Mouse (Mus musculus) lung, embryonic 16.5 days (tissue): ENCODE results near the gene Fam83g. TPM values are rescaled to one million over a fixed set of nuclear protein-coding genes. Genes with fewer than 3 reads are reported as not detected.

Experiments used
- ATAC-seq: fragments of 200-750 bp; cut with Nextera tagmentation; 2 replicates; pipeline ENCODE4 v1.8.0; 2017; ENCODE audit warnings: low read depth, mild to moderate bottlenecking, moderate library complexity
- H3K27ac ChIP-seq: fragments of 300-500 bp; sonication (generic); 2 replicates; pipeline ENCODE4 v1.5.1; 2014; ENCODE audit warnings: mild to moderate bottlenecking, control low read depth, low read length
- H3K27me3 ChIP-seq: fragments of 300-500 bp; sonication (generic); 2 replicates; pipeline ENCODE4 v1.6.1; 2014; ENCODE audit warnings: low read depth, low read length, mixed read lengths; ENCODE audit not compliant: control insufficient read depth, insufficient read depth
- H3K36me3 ChIP-seq: fragments of 300-500 bp; sonication (generic); 2 replicates; pipeline ENCODE4 v1.6.1; 2014; ENCODE audit warnings: low read length; ENCODE audit not compliant: control insufficient read depth, insufficient read depth
- H3K4me1 ChIP-seq: fragments of 300-500 bp; sonication (generic); replicated peaks from 2 replicates; pipeline ENCODE4 v1.6.1; 2014; ENCODE audit warnings: low read length, mixed read lengths; ENCODE audit not compliant: control insufficient read depth, insufficient read depth
- H3K4me2 ChIP-seq: fragments of 300-500 bp; sonication (generic); 2 replicates; pipeline ENCODE4 v1.6.1; 2014; ENCODE audit warnings: low read depth, low read length, control low read depth
- H3K4me3 ChIP-seq: fragments of 300-500 bp; sonication (generic); 2 replicates; pipeline ENCODE4 v1.5.1; 2014; ENCODE audit warnings: mild to moderate bottlenecking, low read length, control low read depth
- H3K9ac ChIP-seq: fragments of 300-500 bp; sonication (generic); 2 replicates; pipeline ENCODE4 v1.6.1; 2014; ENCODE audit warnings: low read length, control low read depth
- H3K9me3 ChIP-seq: fragments of 300-500 bp; sonication (generic); 2 replicates; pipeline ENCODE4 v1.6.1; 2016; ENCODE audit warnings: low read length; ENCODE audit not compliant: control insufficient read depth
- WGBS: fragments of 180-500 bp; shearing (Covaris S2); extraction: QIAGEN DNeasy Blood & Tissue Kit; methylation state at CpG from one replicate; pipeline ENCODE4 v1.1.7; 2014; 5-methylcytosine and 5-hydroxymethylcytosine counted together
- polyA plus RNA-seq: library from polyadenylated mRNA; unstranded; fragments of >200 nt; fragmentation: Nextera tagmentation; extraction: Ambion mirVana; gene quantifications from 2 replicates; pipeline ENCODE4 v1.2.1, GENCODE M21; 2015

Gene Fam83g
- polyA plus RNA-seq, 1 experiment from 2014 or later, result 2.2 TPM

- Histone ChIP-seq H3K9ac (no peak overlapping the region), H3K4me2 (no peak overlapping the region), H3K4me1 (no peaks in the 10 kb centered on the region), H3K27me3 (no peaks in the 10 kb centered on the region), H3K4me3 (no peak overlapping the region), H3K27ac (no peak overlapping the region), H3K9me3 (no peaks in the 10 kb centered on the region), H3K36me3 (no peaks in the 10 kb centered on the region)
- ATAC-seq, result no peak
- 35% methylated on average over 3 of the region's 3 CpGs for WGBS
Measured at GRCm38 (mm10) chr11:61719387-61719786, 35.5 kb downstream of the Fam83g start.

- H3K27ac ChIP-seq, result no peak overlapping the region
- no peaks in the 10 kb centered on the region for H3K4me1 ChIP-seq
- ATAC-seq, result no peak
- H3K9me3 ChIP-seq, result no peaks in the 10 kb centered on the region
- no peaks in the 10 kb centered on the region for H3K27me3 ChIP-seq
- H3K9ac ChIP-seq, result no peak overlapping the region
- H3K4me2 ChIP-seq, result no peak overlapping the region
- 70% methylated on average over 8 of the region's 8 CpGs for WGBS
- H3K36me3 ChIP-seq, result no peaks in the 10 kb centered on the region
- H3K4me3 ChIP-seq, result no peak overlapping the region
Measured at GRCm38 (mm10) chr11:61719826-61720225, 35.9 kb downstream of the Fam83g start.

- WGBS, result 58% methylated on average over 3 of the region's 3 CpGs
- H3K27me3 ChIP-seq, result no peaks in the 10 kb centered on the region
- H3K9me3 ChIP-seq, result no peaks in the 10 kb centered on the region
- H3K4me3 ChIP-seq, result no peak within 1 kb of the TSS
- no peaks in the 10 kb centered on the region for H3K4me1 ChIP-seq
- no peak within 1 kb of the TSS for H3K4me2 ChIP-seq
- no peak within 1 kb of the TSS for H3K9ac ChIP-seq
- H3K36me3 ChIP-seq, result no peaks in the 10 kb centered on the region
- H3K27ac ChIP-seq, result no peak within 1 kb of the TSS
- no peak for ATAC-seq
Measured at GRCm38 (mm10) chr11:61720636-61721035, 36.7 kb downstream of the Fam83g start, which contains the start of gene Slc5a10. Gene Slc5a10, minus strand, starts transcription at chr11:61720826.

DNA sequence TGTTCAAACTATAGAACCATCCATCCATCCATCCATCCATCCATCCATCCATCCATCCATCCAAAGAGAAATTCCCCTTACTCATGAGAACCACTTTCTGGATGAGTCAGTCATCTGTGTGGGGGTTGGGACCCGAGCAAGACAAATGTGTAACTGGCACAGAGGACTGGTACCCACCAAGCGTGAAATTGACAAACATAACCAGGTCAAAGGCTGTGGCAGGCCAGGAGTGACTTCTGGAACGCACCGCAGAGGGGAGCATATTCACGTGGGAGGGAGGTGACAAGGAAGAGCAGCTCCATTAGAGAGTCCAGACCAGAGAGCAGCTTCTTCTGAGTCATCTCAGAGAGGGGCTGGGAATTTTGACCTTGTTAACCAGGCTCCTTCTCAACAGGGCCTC, 38.2 kb downstream of the Fam83g start:
- no peak overlapping the region for H3K4me3 ChIP-seq
- no peak overlapping the region for H3K9ac ChIP-seq
- no peaks in the 10 kb centered on the region for H3K27me3 ChIP-seq
- H3K27ac ChIP-seq, result no peak overlapping the region
- H3K4me1 ChIP-seq, result no peaks in the 10 kb centered on the region
- H3K36me3 ChIP-seq, result no peaks in the 10 kb centered on the region
- ATAC-seq, result no peak
- H3K4me2 ChIP-seq, result no peak overlapping the region
- 64% methylated on average over 5 of the region's 5 CpGs for WGBS
- no peaks in the 10 kb centered on the region for H3K9me3 ChIP-seq

- Histone ChIP-seq H3K4me3 (no peak overlapping the region), H3K36me3 (peaks cover 3% of the 10 kb centered on the region; the same call in 1 of the 2 replicates), H3K9ac (no peak overlapping the region), H3K27ac (no peak overlapping the region), H3K4me2 (no peak overlapping the region), H3K4me1 (no peaks in the 10 kb centered on the region), H3K9me3 (no peaks in the 10 kb centered on the region), H3K27me3 (no peaks in the 10 kb centered on the region)
- WGBS, result 49% methylated on average over 2 of the region's 2 CpGs
- ATAC-seq, result peak; percentile 26; the same call in 1 of the 2 replicates
Measured at GRCm38 (mm10) chr11:61728037-61728436, 44.1 kb downstream of the Fam83g start.

GRCm38 (mm10) chr11:61732672-61733071, 48.8 kb downstream of the Fam83g start:
- no peak for ATAC-seq
- H3K4me3 ChIP-seq, result no peak overlapping the region
- no peak overlapping the region for H3K9ac ChIP-seq
- H3K4me2 ChIP-seq, result no peak overlapping the region
- no peaks in the 10 kb centered on the region for H3K9me3 ChIP-seq
- no peaks in the 10 kb centered on the region for H3K27me3 ChIP-seq
- WGBS, result 84% methylated on average over 7 of the region's 7 CpGs
- H3K27ac ChIP-seq, result no peak overlapping the region
- peaks cover 16% of the 10 kb centered on the region for H3K36me3 ChIP-seq
- no peaks in the 10 kb centered on the region for H3K4me1 ChIP-seq

DNA sequence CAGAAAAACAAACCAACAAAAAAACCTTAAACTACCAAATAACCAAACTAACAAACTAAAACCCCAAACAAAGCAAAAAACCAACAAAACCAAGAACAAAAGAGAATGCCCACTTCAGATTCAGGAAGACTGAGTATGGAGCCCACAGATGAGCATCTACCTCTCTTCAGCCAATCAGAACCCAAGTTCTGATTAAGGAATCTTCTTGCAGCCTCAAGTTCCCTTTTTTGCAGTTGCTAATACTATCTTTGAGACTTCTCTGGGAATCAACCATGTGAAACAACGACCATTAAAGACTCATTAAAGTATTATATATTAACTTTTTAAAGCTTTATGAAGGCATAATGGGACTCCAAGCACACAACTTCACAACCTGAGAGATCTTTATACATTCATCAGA, 53.4 kb downstream of the Fam83g start:
- no peaks in the 10 kb centered on the region for H3K27me3 ChIP-seq
- ATAC-seq, result no peak
- no peaks in the 10 kb centered on the region for H3K4me1 ChIP-seq
- no peak overlapping the region for H3K4me2 ChIP-seq
- peaks cover 42% of the 10 kb centered on the region for H3K36me3 ChIP-seq
- no peaks in the 10 kb centered on the region for H3K9me3 ChIP-seq
- H3K4me3 ChIP-seq, result no peak overlapping the region
- H3K27ac ChIP-seq, result no peak overlapping the region
- H3K9ac ChIP-seq, result no peak overlapping the region
- 88% methylated on average over 1 of the region's 1 CpGs for WGBS

GRCm38 (mm10) chr11:61740500-61740899, 56.6 kb downstream of the Fam83g start:
- no peak overlapping the region for H3K27ac ChIP-seq
- no peak for ATAC-seq
- no peak overlapping the region for H3K4me3 ChIP-seq
- no peaks in the 10 kb centered on the region for H3K27me3 ChIP-seq
- H3K9me3 ChIP-seq, result no peaks in the 10 kb centered on the region
- peaks cover 43% of the 10 kb centered on the region for H3K36me3 ChIP-seq
- no peaks in the 10 kb centered on the region for H3K4me1 ChIP-seq
- H3K9ac ChIP-seq, result no peak overlapping the region
- H3K4me2 ChIP-seq, result no peak overlapping the region
- 93% methylated on average over 1 of the region's 1 CpGs for WGBS

DNA sequence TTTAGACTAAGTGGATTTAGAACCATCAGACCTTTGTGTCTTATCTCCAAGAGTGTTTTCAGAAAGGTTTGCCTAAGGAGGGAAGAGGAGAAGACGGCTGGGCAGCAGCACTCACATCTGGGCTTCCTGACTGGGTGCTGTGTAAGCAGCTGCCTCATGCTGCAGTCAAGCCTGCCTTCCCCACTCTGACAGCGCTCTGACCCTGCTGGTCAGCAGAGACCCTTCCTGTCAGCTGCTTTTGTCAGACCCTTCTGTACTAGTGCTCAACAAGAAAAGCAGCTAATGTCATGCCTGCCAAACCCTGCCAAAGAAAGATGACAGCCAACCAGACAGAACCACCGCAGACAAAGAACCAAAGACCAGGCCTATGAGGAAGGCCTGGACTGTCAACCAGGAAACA, 59.9 kb downstream of the Fam83g start:
- no peak for ATAC-seq
- peaks cover 34% of the 10 kb centered on the region for H3K36me3 ChIP-seq
- WGBS, result 72% methylated on average over 3 of the region's 3 CpGs

GRCm38 (mm10) chr11:61744460-61744859, 60.6 kb downstream of the Fam83g start:
- H3K4me3 ChIP-seq, result no peak overlapping the region
- H3K27me3 ChIP-seq, result no peaks in the 10 kb centered on the region
- no peak overlapping the region for H3K4me2 ChIP-seq
- no peak for ATAC-seq
- peaks cover 28% of the 10 kb centered on the region for H3K36me3 ChIP-seq
- 66% methylated on average over 3 of the region's 3 CpGs for WGBS
- no peaks in the 10 kb centered on the region for H3K9me3 ChIP-seq
- no peak overlapping the region for H3K27ac ChIP-seq
- no peak overlapping the region for H3K9ac ChIP-seq
- H3K4me1 ChIP-seq, result no peaks in the 10 kb centered on the region

More for the DNA sequence above, 59.9 kb downstream of the Fam83g start:
- Histone ChIP-seq H3K4me2 (no peak overlapping the region), H3K9me3 (no peaks in the 10 kb centered on the region), H3K27me3 (no peaks in the 10 kb centered on the region), H3K4me3 (no peak overlapping the region), H3K9ac (no peak overlapping the region), H3K4me1 (no peaks in the 10 kb centered on the region), H3K27ac (no peak overlapping the region)
